Mouse (Mus musculus) hindbrain, embryonic 10.5 days (tissue): ENCODE results near the gene Mff. TPM values are rescaled to one million over a fixed set of nuclear protein-coding genes. Genes with fewer than 3 reads are reported as not detected.

Experiments used
- DNase-seq: peaks from one replicate; pipeline ENCODE4 v3.0.0-alpha.2; 2017; ENCODE audit warnings: low spot score
- H3K27ac ChIP-seq: fragments of 300-500 bp; sonication (generic); 2 replicates; pipeline ENCODE4 v1.5.1; 2016; ENCODE audit warnings: mild to moderate bottlenecking, moderate library complexity
- H3K27me3 ChIP-seq: fragments of 300-500 bp; sonication (generic); 2 replicates; pipeline ENCODE4 v1.6.1; 2016; ENCODE audit warnings: mild to moderate bottlenecking; ENCODE audit not compliant: poor library complexity, insufficient read depth, severe bottlenecking
- H3K36me3 ChIP-seq: fragments of 300-500 bp; sonication (generic); 2 replicates; pipeline ENCODE4 v1.6.1; 2016; ENCODE audit warnings: mild to moderate bottlenecking, moderate library complexity
- H3K4me1 ChIP-seq: fragments of 300-500 bp; sonication (generic); replicated peaks from 2 replicates; pipeline ENCODE4 v1.6.1; 2016; ENCODE audit warnings: mild to moderate bottlenecking
- H3K4me3 ChIP-seq: fragments of 300-500 bp; sonication (generic); 2 replicates; pipeline ENCODE4 v1.5.1; 2016; ENCODE audit warnings: mild to moderate bottlenecking, moderate library complexity
- H3K9me3 ChIP-seq: fragments of 300-500 bp; sonication (generic); 2 replicates; pipeline ENCODE4 v1.6.1; 2016; ENCODE audit warnings: mild to moderate bottlenecking, moderate library complexity
- WGBS: fragments of 180-500 bp; shearing (Covaris S2); methylation state at CpG from one replicate; pipeline ENCODE4 v1.1.7; 2016; 5-methylcytosine and 5-hydroxymethylcytosine counted together
- polyA plus RNA-seq: library from polyadenylated mRNA; unstranded; fragments of >200 nt; fragmentation: Nextera tagmentation; extraction: Ambion mirVana; gene quantifications from 2 replicates; pipeline ENCODE4 v1.2.1, GENCODE M21; 2016

The Mff gene
- polyA plus RNA-seq, 1 experiment from 2014 or later, result 222 TPM

GRCm38 (mm10) chr1:82743962-82744361 lies 19.3 kb downstream of the Mff start:
- WGBS, result 98% methylated on average over 3 of the region's 3 CpGs
- Histone ChIP-seq H3K27ac (no peak overlapping the region), H3K4me1 (no peaks in the 10 kb centered on the region), H3K4me3 (no peak overlapping the region), H3K27me3 (no peaks in the 10 kb centered on the region), H3K9me3 (no peaks in the 10 kb centered on the region), H3K36me3 (peaks cover 32% of the 10 kb centered on the region)
- no peak for DNase-seq

GRCm38 (mm10) chr1:82746408-82746807 lies 21.7 kb downstream of the Mff start:
- Histone ChIP-seq H3K4me3 (no peak overlapping the region), H3K9me3 (no peaks in the 10 kb centered on the region), H3K27me3 (no peaks in the 10 kb centered on the region), H3K4me1 (no peaks in the 10 kb centered on the region), H3K36me3 (peaks cover 31% of the 10 kb centered on the region), H3K27ac (no peak overlapping the region)
- no peak for DNase-seq
- WGBS, result 92% methylated on average over 4 of the region's 4 CpGs

- WGBS, result 86% methylated on average over 2 of the region's 2 CpGs
- Histone ChIP-seq H3K27me3 (no peaks in the 10 kb centered on the region), H3K4me3 (no peak overlapping the region), H3K4me1 (no peaks in the 10 kb centered on the region), H3K36me3 (peaks cover 30% of the 10 kb centered on the region), H3K9me3 (no peaks in the 10 kb centered on the region), H3K27ac (no peak overlapping the region)
- DNase-seq, result no peak
These were observed 23.2 kb downstream of the Mff start for GRCm38 (mm10) chr1:82747714-82748452.

GRCm38 (mm10) chr1:82759520-82759919 lies 34.8 kb downstream of the Mff start:
- WGBS, result 89% methylated on average over 1 of the region's 1 CpGs
- H3K9me3 ChIP-seq, result no peaks in the 10 kb centered on the region
- no peak overlapping the region for H3K27ac ChIP-seq
- H3K27me3 ChIP-seq, result no peaks in the 10 kb centered on the region
- H3K4me1 ChIP-seq, result no peaks in the 10 kb centered on the region
- peaks cover 59% of the 10 kb centered on the region for H3K36me3 ChIP-seq
- peak; percentile 10 for DNase-seq
- no peak overlapping the region for H3K4me3 ChIP-seq

- no peaks in the 10 kb centered on the region for H3K4me1 ChIP-seq
- WGBS, result 92% methylated on average over 8 of the region's 8 CpGs
- no peak overlapping the region for H3K4me3 ChIP-seq
- no peak for DNase-seq
- peaks cover 38% of the 10 kb centered on the region for H3K36me3 ChIP-seq
- H3K27ac ChIP-seq, result no peak overlapping the region
- H3K9me3 ChIP-seq, result no peaks in the 10 kb centered on the region
- H3K27me3 ChIP-seq, result no peaks in the 10 kb centered on the region
These were observed 36.9 kb downstream of the Mff start for GRCm38 (mm10) chr1:82761454-82762169.

GRCm38 (mm10) chr1:82762274-82762673 lies 37.6 kb downstream of the Mff start:
- Histone ChIP-seq H3K9me3 (no peaks in the 10 kb centered on the region), H3K27me3 (no peaks in the 10 kb centered on the region), H3K36me3 (peaks cover 32% of the 10 kb centered on the region), H3K4me1 (no peaks in the 10 kb centered on the region), H3K4me3 (no peak overlapping the region), H3K27ac (no peak overlapping the region)
- no peak for DNase-seq
- 88% methylated on average over 1 of the region's 1 CpGs for WGBS

- no peaks in the 10 kb centered on the region for H3K9me3 ChIP-seq
- H3K4me3 ChIP-seq, result no peak overlapping the region
- 84% methylated on average over 1 of the region's 1 CpGs for WGBS
- DNase-seq, result no peak
- no peaks in the 10 kb centered on the region for H3K27me3 ChIP-seq
- no peaks in the 10 kb centered on the region for H3K4me1 ChIP-seq
- H3K36me3 ChIP-seq, result peaks cover 21% of the 10 kb centered on the region
- H3K27ac ChIP-seq, result no peak overlapping the region
These were observed 41.5 kb downstream of the Mff start for GRCm38 (mm10) chr1:82766227-82766626.

- Histone ChIP-seq H3K4me1 (no peaks in the 10 kb centered on the region), H3K4me3 (no peak overlapping the region), H3K36me3 (peaks cover 17% of the 10 kb centered on the region), H3K27ac (no peak overlapping the region), H3K9me3 (no peaks in the 10 kb centered on the region), H3K27me3 (no peaks in the 10 kb centered on the region)
- WGBS, result 91% methylated on average over 4 of the region's 4 CpGs
- DNase-seq, result no peak
These were observed 42.0 kb downstream of the Mff start for GRCm38 (mm10) chr1:82766641-82767040.

- Histone ChIP-seq H3K4me3 (no peak within 1 kb of the TSS), H3K9me3 (no peaks in the 10 kb centered on the region), H3K4me1 (no peaks in the 10 kb centered on the region), H3K36me3 (peaks cover 4% of the 10 kb centered on the region; the same call in 1 of the 2 replicates), H3K27me3 (no peaks in the 10 kb centered on the region), H3K27ac (no peak within 1 kb of the TSS)
- WGBS, result 82% methylated on average over 5 of the region's 5 CpGs
- no peak for DNase-seq
These were observed 43.6 kb downstream of the Mff start, which contains the start of gene Tm4sf20 for GRCm38 (mm10) chr1:82768269-82768668. Gene Tm4sf20, minus strand, starts transcription at chr1:82768461.

- no peak within 1 kb of the TSS for H3K4me3 ChIP-seq
- H3K27me3 ChIP-seq, result no peaks in the 10 kb centered on the region
- H3K4me1 ChIP-seq, result no peaks in the 10 kb centered on the region
- no peaks in the 10 kb centered on the region for H3K9me3 ChIP-seq
- 90% methylated on average over 15 of the region's 15 CpGs for WGBS
- 0 out of 2 replicates have a peak within 1 kb of the TSS, but pooled peaks have one; percentile 36 for H3K27ac ChIP-seq
- no peak for DNase-seq
- H3K36me3 ChIP-seq, result peaks cover 4% of the 10 kb centered on the region; the same call in 1 of the 2 replicates
These were observed 46.4 kb downstream of the Mff start, which contains the start of gene Gm47791 for GRCm38 (mm10) chr1:82771022-82771586. Gene Gm47791, minus strand, starts transcription at chr1:82771243.

- no peak for DNase-seq
- H3K27me3 ChIP-seq, result no peaks in the 10 kb centered on the region
- no peaks in the 10 kb centered on the region for H3K4me1 ChIP-seq
- H3K4me3 ChIP-seq, result no peak overlapping the region
- no peaks in the 10 kb centered on the region for H3K9me3 ChIP-seq
- WGBS, result 85% methylated on average over 4 of the region's 4 CpGs
- H3K27ac ChIP-seq, result peak overlapping the region; percentile 50; the same call in 1 of the 2 replicates
- peaks cover 4% of the 10 kb centered on the region; the same call in 1 of the 2 replicates for H3K36me3 ChIP-seq
These were observed 47.7 kb downstream of the Mff start for GRCm38 (mm10) chr1:82772428-82772827.

- H3K36me3 ChIP-seq, result peaks cover 4% of the 10 kb centered on the region; the same call in 1 of the 2 replicates
- no peaks in the 10 kb centered on the region for H3K4me1 ChIP-seq
- no peaks in the 10 kb centered on the region for H3K27me3 ChIP-seq
- H3K9me3 ChIP-seq, result no peaks in the 10 kb centered on the region
- DNase-seq, result no peak
- H3K27ac ChIP-seq, result no peak overlapping the region
- WGBS, result 73% methylated on average over 5 of the region's 5 CpGs
- no peak overlapping the region for H3K4me3 ChIP-seq
These were observed 48.5 kb downstream of the Mff start for GRCm38 (mm10) chr1:82773208-82773607.

GRCm38 (mm10) chr1:82775293-82775692 lies 50.6 kb downstream of the Mff start:
- H3K27me3 ChIP-seq, result no peaks in the 10 kb centered on the region
- H3K36me3 ChIP-seq, result peaks cover 4% of the 10 kb centered on the region; the same call in 1 of the 2 replicates
- no peaks in the 10 kb centered on the region for H3K4me1 ChIP-seq
- H3K27ac ChIP-seq, result no peak overlapping the region
- no peak for DNase-seq
- 92% methylated on average over 4 of the region's 4 CpGs for WGBS
- no peak overlapping the region for H3K4me3 ChIP-seq
- no peaks in the 10 kb centered on the region for H3K9me3 ChIP-seq
